9 mouse cellular contexts compared by ENCODE assay signal in the genomic region with DNA sequence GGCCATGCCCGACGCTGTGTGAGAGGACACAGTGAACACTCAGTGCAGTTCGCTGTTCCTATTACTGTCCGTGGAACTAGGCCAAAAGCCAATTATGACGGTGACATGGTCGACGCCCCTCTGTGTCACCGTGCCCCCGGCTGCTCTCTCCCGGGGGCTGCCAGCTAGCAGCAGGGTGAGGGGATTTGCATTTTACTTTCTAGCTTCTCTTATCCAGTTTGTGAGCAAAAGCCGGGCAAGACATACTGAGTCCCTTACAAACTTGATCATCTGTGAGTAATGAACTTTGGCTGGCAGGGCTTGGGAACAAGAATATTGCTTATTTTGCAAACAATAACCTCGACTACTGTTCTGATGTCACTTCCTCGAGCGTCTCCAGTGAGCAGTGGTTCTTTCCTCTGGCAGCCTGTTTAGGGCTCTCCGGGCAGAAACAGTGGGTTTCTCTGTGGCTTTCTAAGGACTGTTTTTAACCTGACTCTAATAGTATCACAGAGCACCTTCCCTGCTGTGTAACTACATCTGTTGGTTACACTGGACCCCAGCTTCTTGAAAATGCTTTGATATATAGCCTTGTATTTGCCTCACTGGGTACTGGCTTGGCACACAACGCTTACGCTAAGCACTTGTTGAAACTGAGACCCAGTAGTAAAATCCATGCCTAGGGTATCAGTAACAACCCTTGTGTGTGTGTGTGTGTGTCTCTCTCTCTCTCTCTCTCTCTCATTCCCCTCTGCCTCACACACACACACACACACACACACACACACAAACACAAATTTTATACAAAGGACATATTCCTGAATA.
DNase-seq lines count a peak whose midpoint lies in the region; ATAC-seq lines count a peak whose summit lies in the region.
"Had no signal": no experiment of that assay in that cellular context is flagged by ENCODE, and none has a peak within 500 bp of the region (broad histone marks: within the 10 kb centered on the region; RNA-seq: fewer than 3 reads in every experiment).

No protein-coding gene starts in this region.

- no peaks in the 10 kb centered on the region for H3K36me3 ChIP-seq in forebrain, embryonic 10.5 days (replicated peaks)
- H3K36me3 ChIP-seq in hindbrain, embryonic 16.5 days (ENCODE audit: control insufficient read depth, insufficient read depth, low read length), result no peaks in the 10 kb centered on the region
- H3K36me3 ChIP-seq in midbrain, embryonic 13.5 days, result no peaks in the 10 kb centered on the region

- H3K9ac ChIP-seq in hindbrain, embryonic 16.5 days (ENCODE audit: low read depth, low read length), result no peak overlapping the region
- no peak overlapping the region for H3K9ac ChIP-seq in midbrain, embryonic 13.5 days (replicated peaks)

- no peaks in the 10 kb centered on the region for H3K9me3 ChIP-seq in forebrain, embryonic 10.5 days
- no peaks in the 10 kb centered on the region for H3K9me3 ChIP-seq in hindbrain, embryonic 16.5 days (ENCODE audit: control insufficient read depth, low read length)
- H3K9me3 ChIP-seq in midbrain, embryonic 13.5 days, result no peaks in the 10 kb centered on the region

- DNase-seq in cerebellum, postnatal 25 days, result peak; percentile 24 to 26
- DNase-seq in cerebellum, adult 11 months, result no peak
- no peak for DNase-seq in forebrain, embryonic 10.5 days (ENCODE audit: extremely low spot score, low spot score)
- no peak for DNase-seq in testis, postnatal 14 days (ENCODE audit: low spot score)
- DNase-seq in right cerebral cortex, postnatal 36 days (ENCODE audit: low spot score in 2 of 2), result no peak

- peaks cover 30% of the 10 kb centered on the region for H3K4me1 ChIP-seq in forebrain, embryonic 10.5 days
- peaks cover 16% of the 10 kb centered on the region for H3K4me1 ChIP-seq in hindbrain, embryonic 16.5 days (ENCODE audit: control insufficient read depth, insufficient read depth, low read depth, low read length)
- peaks cover 31% of the 10 kb centered on the region for H3K4me1 ChIP-seq in midbrain, embryonic 13.5 days (replicated peaks)

- WGBS in forebrain, embryonic 10.5 days, result 63% methylated on average over 17 of the region's 17 CpGs
- WGBS in hindbrain, embryonic 16.5 days, result 28% methylated on average over 17 of the region's 17 CpGs
- WGBS in midbrain, embryonic 13.5 days, result 45% methylated on average over 17 of the region's 17 CpGs

- peak overlapping the region; percentile 49 for H3K27ac ChIP-seq in forebrain, embryonic 10.5 days
- no peak overlapping the region for H3K27ac ChIP-seq in hindbrain, embryonic 16.5 days (ENCODE audit: low read depth, low read length)
- H3K27ac ChIP-seq in midbrain, embryonic 13.5 days, result peak overlapping the region; percentile 20; the same call in 1 of the 2 replicates

- H3K4me2 ChIP-seq in hindbrain, embryonic 16.5 days (ENCODE audit: low read length), result peak overlapping the region; percentile 10
- H3K4me2 ChIP-seq in midbrain, embryonic 13.5 days (replicated peaks), result no peak overlapping the region

- ATAC-seq in hindbrain, embryonic 16.5 days, result peak; percentile 62
- peak; percentile 74 for ATAC-seq in midbrain, embryonic 13.5 days
- ATAC-seq in megakaryocyte-erythroid progenitor cell, adult 5-6 weeks (replicated peaks; ENCODE audit: low FRiP score, low TSS enrichment, poor library complexity, severe bottlenecking), result no peak
- ATAC-seq: inflammation-experienced regulatory T-cells, adult 6 months had no signal

- no peak overlapping the region for H3K4me3 ChIP-seq in forebrain, embryonic 10.5 days
- no peak overlapping the region for H3K4me3 ChIP-seq in hindbrain, embryonic 16.5 days (ENCODE audit: low read length)
- H3K4me3 ChIP-seq in midbrain, embryonic 13.5 days (replicated peaks), result no peak overlapping the region

- H3K27me3 ChIP-seq in forebrain, embryonic 10.5 days (ENCODE audit: poor library complexity, severe bottlenecking), result no peaks in the 10 kb centered on the region
- H3K27me3 ChIP-seq in hindbrain, embryonic 16.5 days (replicated peaks; ENCODE audit: control insufficient read depth, insufficient read depth, low read length), result no peaks in the 10 kb centered on the region
- H3K27me3 ChIP-seq in midbrain, embryonic 13.5 days, result no peaks in the 10 kb centered on the region

Comparison
In these comparisons a context has a peak if more than half of its experiments do, and no peak if none do; other contexts are left out.
1. DNase-seq: peak in cerebellum, postnatal 25 days (2 of 2); none in cerebellum, adult 11 months (single experiment), forebrain, embryonic 10.5 days (single experiment), testis, postnatal 14 days (single experiment) and right cerebral cortex, postnatal 36 days (0 of 2).